Mouse (Mus musculus) ES-E14 (cell line): ENCODE results near the gene Kras. TPM values are rescaled to one million over a fixed set of nuclear protein-coding genes. Genes with fewer than 3 reads are reported as not detected.

Experiments
- DNase-seq: peaks from one replicate; pipeline ENCODE4 v3.0.0-alpha.2; 2013; ENCODE audit warnings: low read depth, low spot score
- H3K27ac ChIP-seq: 2 replicates; pipeline ENCODE4 v1.5.1; 2012; ENCODE audit warnings: low read depth, mild to moderate bottlenecking, low read length, moderate library complexity, mixed read lengths; ENCODE audit not compliant: poor library complexity, insufficient read depth, severe bottlenecking
- H3K36me3 ChIP-seq: 2 replicates; pipeline ENCODE4 v1.6.1; 2012; ENCODE audit warnings: mild to moderate bottlenecking, low read length, moderate library complexity, mixed read lengths; ENCODE audit not compliant: control insufficient read depth, poor library complexity, insufficient read depth, severe bottlenecking
- H3K4me1 ChIP-seq, 2 experiments: fragments of 150-350 bp in 1 of 2; sonication (generic) in 1 of 2; 2 replicates each; pipeline ENCODE4 v1.6.1; 2012; ENCODE audit warnings: low read length in 2 of 2, mild to moderate bottlenecking in 1 of 2, mixed read lengths in 1 of 2; ENCODE audit not compliant: control insufficient read depth in 2 of 2, insufficient read depth in 2 of 2, poor library complexity in 1 of 2
- H3K4me3 ChIP-seq, 2 experiments: fragments of 150-350 bp in 1 of 2; sonication (generic) in 1 of 2; 2 replicates each; pipeline ENCODE4 v1.5.1; 2012; ENCODE audit warnings: low read length in 2 of 2, low read depth in 1 of 2, mild to moderate bottlenecking in 1 of 2, mixed read lengths in 1 of 2; ENCODE audit not compliant: insufficient read depth in 1 of 2, poor library complexity in 1 of 2, severe bottlenecking in 1 of 2
- H3K9ac ChIP-seq: 2 replicates; pipeline ENCODE4 v1.6.1; 2012; ENCODE audit warnings: low read depth, mild to moderate bottlenecking, low read length, mixed read lengths; ENCODE audit not compliant: poor library complexity, insufficient read depth, severe bottlenecking
- H3K9me3 ChIP-seq: fragments of 150-350 bp; sonication (generic); 2 replicates; pipeline ENCODE4 v1.6.1; 2012; ENCODE audit warnings: low read depth, mild to moderate bottlenecking, low read length; ENCODE audit not compliant: control insufficient read depth, insufficient read depth
- CHD2 ChIP-seq: IDR thresholded peaks from 2 replicates; pipeline ENCODE4 v1.6.1; 2014; ENCODE audit warnings: mild to moderate bottlenecking, low read depth, low read length, inconsistent platforms
- HCFC1 ChIP-seq: IDR thresholded peaks from 2 replicates; pipeline ENCODE4 v1.6.1; 2012; ENCODE audit warnings: low read length, inconsistent platforms, borderline replicate concordance; ENCODE audit not compliant: insufficient read depth
- MAFK ChIP-seq: IDR thresholded peaks from 2 replicates; pipeline ENCODE4 v1.6.1; 2014; ENCODE audit warnings: mild to moderate bottlenecking, low read depth, low read length, inconsistent platforms; ENCODE audit not compliant: insufficient read depth
- ZC3H11A ChIP-seq: IDR thresholded peaks from 2 replicates; pipeline ENCODE4 v1.6.1; 2012; ENCODE audit warnings: low read depth, mild to moderate bottlenecking, inconsistent platforms, low read length, borderline replicate concordance
- ZNF384 ChIP-seq: IDR thresholded peaks from 2 replicates; pipeline ENCODE4 v1.6.1; 2012; ENCODE audit warnings: low read depth, low read length, inconsistent platforms
- in situ Hi-C, 2 experiments: fragments of 600-800 bp; cut with MboI; formaldehyde crosslinking; loops; one replicate each; pipeline ENCODE4 v1.15.1; 2025; ENCODE audit warnings: low sequenced_read_pairs in 2 of 2, inconsistent platforms in 1 of 2; ENCODE audit not compliant: unreplicated experiment in 2 of 2
- total RNA-seq: library from RNA; depleted of rRNA; stranded (reverse); fragments of 300-350 nt; gene quantifications from 2 replicates; pipeline ENCODE4 v1.2.3, GENCODE M21; 2012

Kras gene
- total RNA-seq, 1 experiment: 32.0 TPM

GRCm38 (mm10) chr6:145291383-145292289 is 41.6 kb upstream of the Kras start:
- no peak for DNase-seq
- no peak overlapping the region for H3K4me3 ChIP-seq
- no peaks in the 10 kb centered on the region for H3K36me3 ChIP-seq
- no peak overlapping the region for H3K9ac ChIP-seq
- in situ Hi-C loops: no loop called here
- TF ChIP-seq ZC3H11A (no peak), MAFK (no peak), ZNF384 (no peak), CHD2 (no peak), HCFC1 (no peak)
- H3K27ac ChIP-seq: no peak overlapping the region
- no peaks in the 10 kb centered on the region for H3K9me3 ChIP-seq
- peaks cover 5 to 8% of the 10 kb centered on the region in 2 experiments; a peak in 2 of 4 replicates for H3K4me1 ChIP-seq

- Histone ChIP-seq H3K36me3 (no peaks in the 10 kb centered on the region), H3K4me1 (peaks cover 0 to 1% of the 10 kb centered on the region in 2 experiments; a peak in 1 of 4 replicates), H3K27ac (no peak overlapping the region), H3K9ac (no peak overlapping the region), H3K4me3 (no peak overlapping the region), H3K9me3 (no peaks in the 10 kb centered on the region)
- TF ChIP-seq HCFC1 (no peak), MAFK (no peak), CHD2 (no peak), ZC3H11A (no peak), ZNF384 (no peak)
- no peak for DNase-seq
- in situ Hi-C loops: no loop called here
Measured at GRCm38 (mm10) chr6:145285656-145286055, 35.6 kb upstream of the Kras start.

GRCm38 (mm10) chr6:145284286-145284685 is 34.2 kb upstream of the Kras start:
- Histone ChIP-seq H3K36me3 (no peaks in the 10 kb centered on the region), H3K9me3 (no peaks in the 10 kb centered on the region), H3K4me1 (peaks cover 0 to 5% of the 10 kb centered on the region in 2 experiments; a peak in 1 of 4 replicates), H3K9ac (no peak overlapping the region), H3K4me3 (no peak overlapping the region), H3K27ac (no peak overlapping the region)
- in situ Hi-C loops: no loop called here
- no peak for TF ChIP-seq HCFC1
- DNase-seq: no peak

GRCm38 (mm10) chr6:145277138-145277763 is 27.2 kb upstream of the Kras start:
- no peaks in the 10 kb centered on the region for H3K9me3 ChIP-seq
- in situ Hi-C loops: no loop called here

More at GRCm38 (mm10) chr6:145277138-145277763, 27.2 kb upstream of the Kras start:
- H3K36me3 ChIP-seq: no peaks in the 10 kb centered on the region; the same call in 1 of the 2 replicates
- TF ChIP-seq CHD2: no peak
- TF ChIP-seq ZC3H11A: no peak
- no peak for TF ChIP-seq HCFC1
- peak; percentile 59; the same call in 1 of the 2 replicates for TF ChIP-seq ZNF384
- no peak overlapping the region for H3K4me3 ChIP-seq
- no peak overlapping the region for H3K9ac ChIP-seq
- H3K4me1 ChIP-seq: peaks cover 14 to 36% of the 10 kb centered on the region in 2 experiments
- DNase-seq: no peak
- peak overlapping the region; percentile 97 for H3K27ac ChIP-seq
